Mouse (Mus musculus) lung, adult 2 months (tissue): ENCODE measurements around the gene Cbfa2t3.

Experiments used
- CTCF ChIP-seq: fragments of 200-500 bp; IDR thresholded peaks from 2 replicates; pipeline ENCODE4 v1.5.1; 2011; ENCODE audit warnings: mild to moderate bottlenecking, low read length, control low read depth; ENCODE audit not compliant: insufficient read depth
- POLR2A ChIP-seq: fragments of 200-500 bp; IDR thresholded peaks from 2 replicates; pipeline ENCODE4 v1.6.1; 2011; ENCODE audit warnings: low read depth, mild to moderate bottlenecking, control low read depth, low read length, borderline replicate concordance; ENCODE audit errors: extremely low read depth

DNA sequence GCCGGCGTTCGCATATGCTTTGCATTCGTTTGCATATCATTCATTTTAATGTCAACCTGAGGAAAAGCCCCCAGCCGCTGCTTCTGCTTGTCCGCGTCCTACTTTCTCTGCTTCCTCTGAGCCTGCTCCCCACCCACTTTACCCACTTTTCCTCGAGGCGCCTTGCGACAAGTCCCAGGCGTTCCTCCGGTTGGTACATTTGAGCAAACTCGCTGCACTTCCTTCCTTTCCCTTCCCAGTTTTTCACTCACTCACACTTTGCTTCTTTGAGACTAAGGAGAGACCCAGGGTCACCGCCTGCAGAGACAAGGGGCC is 20.1 kb downstream of the Cbfa2t3 start:
- no peak for TF ChIP-seq CTCF
- no peak for TF ChIP-seq POLR2A
